Mouse (Mus musculus) myocyte (in vitro differentiated cells): Measurements from ENCODE around the gene Ythdf2.
"Not testable (repeated sequence)": the region's sequence is repeated elsewhere in the genome, so short reads cannot be mapped to it uniquely, and the experiment has no call there.

Experiments used
- E2F4 ChIP-seq: IDR thresholded peaks from one replicate; pipeline ENCODE4 v1.6.1; 2011; ENCODE audit warnings: mild to moderate bottlenecking, control low read depth, moderate library complexity; ENCODE audit not compliant: insufficient read depth
- POLR2A ChIP-seq: IDR thresholded peaks from one replicate; pipeline ENCODE4 v1.6.1; 2011; ENCODE audit warnings: low read depth, mild to moderate bottlenecking, control low read depth, moderate library complexity; ENCODE audit not compliant: insufficient read length

- TF ChIP-seq E2F4, POLR2A: not testable (repeated sequence)
Measured at GRCm38 (mm10) chr4:132218439-132218838, 6.3 kb upstream of the Ythdf2 start.
